Mouse (Mus musculus): ENCODE measurements around the gene Pla1a. TPM values are rescaled to one million over a fixed set of nuclear protein-coding genes. Genes with fewer than 3 reads are reported as not detected.
A peak's percentile ranks its signal among the peaks of the same experiment; 100 is the strongest.

Pla1a gene
- polyA plus RNA-seq, 1 experiment = 26.8 TPM

- Histone ChIP-seq H3K4me1 (ENCODE audit: control insufficient read depth, insufficient read depth, low read length) (0 out of 2 replicates have a peak, but pooled peaks cover 2% of the 10 kb centered on the region), H3K27ac (ENCODE audit: insufficient read depth, low read depth, low read length) (peak overlapping the region; percentile 31; the same call in 1 of the 2 replicates), H3K36me3 (ENCODE audit: control insufficient read depth, insufficient read depth, low read length) (no peaks in the 10 kb centered on the region), H3K4me3 (ENCODE audit: insufficient read depth, low read depth, low read length) (peak overlapping the region; percentile 50), H3K27me3 (replicated peaks; ENCODE audit: control insufficient read depth, insufficient read depth, low read length) (no peaks in the 10 kb centered on the region)
- WGBS = 43% methylated on average over 13 of the region's 13 CpGs
- TF ChIP-seq POLR2A (IDR thresholded peaks at IDR 0.05; ENCODE audit: low read depth, low read length) (no peak), CTCF (conservative IDR thresholded peaks at IDR 0.05; ENCODE audit: insufficient read depth, insufficient read length, low read depth, low read length) (no peak)
- no peak for DNase-seq
These were observed 1.3 kb downstream of the Pla1a start for GRCm38 (mm10) chr16:38431446-38432185.

GRCm38 (mm10) chr16:38425799-38426198 is 7.1 kb downstream of the Pla1a start:
- Histone ChIP-seq H3K27me3 (replicated peaks; ENCODE audit: control insufficient read depth, insufficient read depth, low read length) (no peaks in the 10 kb centered on the region), H3K27ac (ENCODE audit: insufficient read depth, low read depth, low read length) (no peak overlapping the region), H3K36me3 (ENCODE audit: control insufficient read depth, insufficient read depth, low read length) (no peaks in the 10 kb centered on the region), H3K4me3 (ENCODE audit: insufficient read depth, low read depth, low read length) (no peak overlapping the region), H3K4me1 (ENCODE audit: control insufficient read depth, insufficient read depth, low read length) (no peaks in the 10 kb centered on the region)
- no peak for DNase-seq
- 93% methylated on average over 1 of the region's 1 CpGs for WGBS
- TF ChIP-seq POLR2A (IDR thresholded peaks at IDR 0.05; ENCODE audit: low read depth, low read length) = no peak
- no peak for TF ChIP-seq CTCF (conservative IDR thresholded peaks at IDR 0.05; ENCODE audit: insufficient read depth, insufficient read length, low read depth, low read length)

- WGBS = 85% methylated on average over 2 of the region's 2 CpGs
These were observed 7.6 kb downstream of the Pla1a start for GRCm38 (mm10) chr16:38425374-38425773.

GRCm38 (mm10) chr16:38414953-38415352 is 18.0 kb downstream of the Pla1a start:
- DNase-seq = no peak
- WGBS = 79% methylated on average over 7 of the region's 7 CpGs
- no peaks in the 10 kb centered on the region for H3K27me3 ChIP-seq (replicated peaks; ENCODE audit: control insufficient read depth, insufficient read depth, low read length)
- H3K4me3 ChIP-seq (ENCODE audit: insufficient read depth, low read depth, low read length) = no peak overlapping the region
- H3K27ac ChIP-seq (ENCODE audit: insufficient read depth, low read depth, low read length) = no peak overlapping the region
- no peak for TF ChIP-seq CTCF (conservative IDR thresholded peaks at IDR 0.05; ENCODE audit: insufficient read depth, insufficient read length, low read depth, low read length)
- TF ChIP-seq POLR2A (IDR thresholded peaks at IDR 0.05; ENCODE audit: low read depth, low read length) = no peak
- H3K36me3 ChIP-seq (ENCODE audit: control insufficient read depth, insufficient read depth, low read length) = no peaks in the 10 kb centered on the region
- H3K4me1 ChIP-seq (ENCODE audit: control insufficient read depth, insufficient read depth, low read length) = no peaks in the 10 kb centered on the region

More at GRCm38 (mm10) chr16:38425374-38425773, 7.6 kb downstream of the Pla1a start:
- Histone ChIP-seq H3K4me1 (ENCODE audit: control insufficient read depth, insufficient read depth, low read length) (no peaks in the 10 kb centered on the region), H3K36me3 (ENCODE audit: control insufficient read depth, insufficient read depth, low read length) (no peaks in the 10 kb centered on the region), H3K27ac (ENCODE audit: insufficient read depth, low read depth, low read length) (no peak overlapping the region), H3K27me3 (replicated peaks; ENCODE audit: control insufficient read depth, insufficient read depth, low read length) (no peaks in the 10 kb centered on the region), H3K4me3 (ENCODE audit: insufficient read depth, low read depth, low read length) (no peak overlapping the region)
- TF ChIP-seq CTCF (conservative IDR thresholded peaks at IDR 0.05; ENCODE audit: insufficient read depth, insufficient read length, low read depth, low read length) = no peak
- no peak for TF ChIP-seq POLR2A (IDR thresholded peaks at IDR 0.05; ENCODE audit: low read depth, low read length)
- no peak for DNase-seq

- Histone ChIP-seq H3K27me3 (replicated peaks; ENCODE audit: control insufficient read depth, insufficient read depth, low read length) (no peaks in the 10 kb centered on the region), H3K4me1 (ENCODE audit: control insufficient read depth, insufficient read depth, low read length) (no peaks in the 10 kb centered on the region), H3K36me3 (ENCODE audit: control insufficient read depth, insufficient read depth, low read length) (no peaks in the 10 kb centered on the region), H3K4me3 (ENCODE audit: insufficient read depth, low read depth, low read length) (no peak overlapping the region), H3K27ac (ENCODE audit: insufficient read depth, low read depth, low read length) (no peak overlapping the region)
- 96% methylated on average over 8 of the region's 8 CpGs for WGBS
- no peak for DNase-seq
- no peak for TF ChIP-seq CTCF (conservative IDR thresholded peaks at IDR 0.05; ENCODE audit: insufficient read depth, insufficient read length, low read depth, low read length)
- TF ChIP-seq POLR2A (IDR thresholded peaks at IDR 0.05; ENCODE audit: low read depth, low read length) = no peak
These were observed 24.5 kb downstream of the Pla1a start for GRCm38 (mm10) chr16:38408416-38408815.

GRCm38 (mm10) chr16:38407584-38407983 is 25.4 kb downstream of the Pla1a start:
- DNase-seq = no peak
- no peak overlapping the region for H3K4me3 ChIP-seq (ENCODE audit: insufficient read depth, low read depth, low read length)
- no peaks in the 10 kb centered on the region for H3K4me1 ChIP-seq (ENCODE audit: control insufficient read depth, insufficient read depth, low read length)
- no peak for TF ChIP-seq POLR2A (IDR thresholded peaks at IDR 0.05; ENCODE audit: low read depth, low read length)
- TF ChIP-seq CTCF (conservative IDR thresholded peaks at IDR 0.05; ENCODE audit: insufficient read depth, insufficient read length, low read depth, low read length) = no peak
- no peak overlapping the region for H3K27ac ChIP-seq (ENCODE audit: insufficient read depth, low read depth, low read length)
- 52% methylated on average over 5 of the region's 5 CpGs for WGBS
- no peaks in the 10 kb centered on the region for H3K27me3 ChIP-seq (replicated peaks; ENCODE audit: control insufficient read depth, insufficient read depth, low read length)
- no peaks in the 10 kb centered on the region for H3K36me3 ChIP-seq (ENCODE audit: control insufficient read depth, insufficient read depth, low read length)

- 88% methylated on average over 6 of the region's 6 CpGs for WGBS
- H3K4me3 ChIP-seq (ENCODE audit: insufficient read depth, low read depth, low read length) = no peak overlapping the region
- H3K27me3 ChIP-seq (replicated peaks; ENCODE audit: control insufficient read depth, insufficient read depth, low read length) = no peaks in the 10 kb centered on the region
- H3K27ac ChIP-seq (ENCODE audit: insufficient read depth, low read depth, low read length) = no peak overlapping the region
- H3K4me1 ChIP-seq (ENCODE audit: control insufficient read depth, insufficient read depth, low read length) = no peaks in the 10 kb centered on the region
- DNase-seq = no peak
- TF ChIP-seq CTCF (conservative IDR thresholded peaks at IDR 0.05; ENCODE audit: insufficient read depth, insufficient read length, low read depth, low read length) (no peak), POLR2A (IDR thresholded peaks at IDR 0.05; ENCODE audit: low read depth, low read length) (no peak)
- no peaks in the 10 kb centered on the region for H3K36me3 ChIP-seq (ENCODE audit: control insufficient read depth, insufficient read depth, low read length)
These were observed 26.2 kb downstream of the Pla1a start for GRCm38 (mm10) chr16:38406708-38407107.
